Mouse (Mus musculus) erythroblast, embryonic 14.5 days (primary cell): Measurements from ENCODE around the gene Aurkaip1. TPM values are rescaled to one million over a fixed set of nuclear protein-coding genes. Genes with fewer than 3 reads are reported as not detected.
A peak's percentile ranks its signal among the peaks of the same experiment; 100 is the strongest.

Experiments used
- H3K27me3 ChIP-seq: 2 replicates; pipeline ENCODE4 v1.6.1; 2012; ENCODE audit warnings: inconsistent platforms; ENCODE audit not compliant: control insufficient read depth
- H3K36me3 ChIP-seq: 2 replicates; pipeline ENCODE4 v1.6.1; 2012; ENCODE audit warnings: mild to moderate bottlenecking, inconsistent platforms; ENCODE audit not compliant: control insufficient read depth
- H3K4me1 ChIP-seq: 2 replicates; pipeline ENCODE4 v1.6.1; 2012; ENCODE audit warnings: inconsistent platforms; ENCODE audit not compliant: control insufficient read depth
- H3K4me3 ChIP-seq: replicated peaks from 2 replicates; pipeline ENCODE3; 2012; ENCODE audit warnings: moderate library complexity, mild to moderate bottlenecking, inconsistent platforms
- H3K9me3 ChIP-seq: 2 replicates; pipeline ENCODE4 v1.6.1; 2012; ENCODE audit warnings: low read length, inconsistent platforms, mixed read lengths; ENCODE audit not compliant: control insufficient read depth
- GATA1 ChIP-seq: IDR thresholded peaks from 2 replicates; pipeline ENCODE4 v1.6.1; 2012; ENCODE audit warnings: low read length, inconsistent platforms, mixed read lengths
- TAL1 ChIP-seq: IDR thresholded peaks from 3 replicates; pipeline ENCODE4 v1.6.1; 2012; ENCODE audit warnings: low read length, inconsistent platforms, mixed read lengths
- polyA plus RNA-seq: library from polyadenylated mRNA; stranded (reverse); fragments of >175 nt; gene quantifications from 2 replicates; pipeline ENCODE4 v1.2.3, GENCODE M21; 2012

The Aurkaip1 gene
- polyA plus RNA-seq, 1 experiment: 40.5 TPM

DNA sequence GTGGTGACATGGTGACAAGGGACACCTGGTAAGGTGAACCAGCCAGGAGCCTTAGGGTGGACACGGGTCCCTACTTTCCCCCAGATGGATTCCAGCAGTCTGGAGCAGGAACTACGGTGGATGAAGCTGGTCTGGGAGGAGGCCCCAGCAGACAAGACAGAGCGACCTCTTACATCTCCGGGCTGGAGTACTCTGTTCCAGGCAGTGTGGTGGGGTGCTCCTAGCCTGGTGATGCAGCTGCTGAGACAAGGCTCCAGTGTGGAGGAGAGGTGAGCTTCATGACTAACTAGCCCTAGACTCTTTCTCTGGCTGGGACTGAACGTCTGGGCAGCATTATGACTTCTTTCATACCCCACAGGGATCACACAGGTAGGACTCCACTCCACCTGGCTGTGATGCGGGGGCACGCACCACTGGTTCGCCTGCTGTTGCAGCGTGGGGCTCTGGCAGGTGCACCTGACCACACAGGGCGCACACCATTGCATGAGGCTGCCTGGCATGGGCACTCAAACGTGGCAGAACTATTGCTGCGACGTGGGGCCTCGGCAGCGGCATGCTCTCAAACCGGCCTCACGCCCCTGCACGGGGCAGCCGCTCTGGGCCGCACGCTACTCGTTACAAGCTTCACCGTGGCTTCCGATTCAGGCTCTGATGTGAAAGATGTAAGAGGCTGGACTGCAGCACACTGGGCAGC lies 39.7 kb upstream of the Aurkaip1 start:
- no peak for TF ChIP-seq TAL1
- TF ChIP-seq GATA1: no peak
- Histone ChIP-seq H3K27me3 (peaks cover 24% of the 10 kb centered on the region), H3K4me1 (peaks cover 31% of the 10 kb centered on the region)

DNA sequence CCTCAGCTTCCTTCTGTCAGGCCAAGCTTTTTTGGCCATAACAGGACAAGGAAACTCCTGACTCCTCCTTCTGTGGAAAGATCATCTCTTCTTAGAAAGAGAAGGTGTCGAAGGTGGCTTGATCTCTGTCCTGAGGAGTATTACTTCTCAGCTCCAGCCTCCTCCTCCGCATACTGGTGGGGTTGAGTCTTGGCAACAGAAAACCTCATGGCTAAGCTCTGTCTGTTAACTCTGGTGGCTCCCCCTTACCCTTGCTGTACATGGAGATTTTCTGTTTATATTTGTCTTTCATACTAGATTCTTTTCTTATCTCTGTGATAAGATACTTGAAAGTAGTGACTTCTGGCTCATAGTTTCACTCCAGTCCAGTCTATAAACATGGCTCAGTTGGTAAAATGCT lies 37.3 kb upstream of the Aurkaip1 start:
- H3K9me3 ChIP-seq: no peaks in the 10 kb centered on the region; the same call in 1 of the 2 replicates
- H3K4me1 ChIP-seq: peaks cover 21% of the 10 kb centered on the region
- TF ChIP-seq GATA1 (no peak), TAL1 (no peak)
- H3K27me3 ChIP-seq: peaks cover 38% of the 10 kb centered on the region
- H3K4me3 ChIP-seq: no peak overlapping the region
- no peaks in the 10 kb centered on the region for H3K36me3 ChIP-seq

More for the DNA sequence above, 39.7 kb upstream of the Aurkaip1 start:
- Histone ChIP-seq H3K36me3 (no peaks in the 10 kb centered on the region), H3K9me3 (no peaks in the 10 kb centered on the region; the same call in 1 of the 2 replicates), H3K4me3 (no peak overlapping the region)

DNA sequence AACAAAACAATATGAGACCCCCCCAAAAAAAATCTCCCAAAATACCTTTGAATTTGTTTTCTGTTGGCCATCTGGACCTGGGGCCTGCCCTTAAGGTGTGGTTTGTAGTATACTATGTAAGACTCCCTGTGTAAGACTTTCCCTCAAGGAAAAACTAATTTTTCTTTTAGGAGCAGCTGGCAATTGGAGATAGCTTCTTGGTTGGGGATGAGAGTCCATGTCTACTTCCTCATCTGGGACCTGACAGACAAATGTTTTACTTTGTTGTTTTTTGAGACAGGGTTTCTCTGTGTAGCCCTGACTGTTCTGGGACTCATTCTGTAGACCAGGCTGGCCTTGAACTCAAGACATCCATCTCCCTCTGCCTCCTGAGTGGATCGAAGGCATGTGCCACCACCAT lies 29.0 kb upstream of the Aurkaip1 start:
- TF ChIP-seq GATA1 (no peak), TAL1 (no peak)
- Histone ChIP-seq H3K27me3 (peaks cover 15% of the 10 kb centered on the region), H3K36me3 (peaks cover 27% of the 10 kb centered on the region), H3K4me3 (no peak overlapping the region), H3K9me3 (no peaks in the 10 kb centered on the region), H3K4me1 (peaks cover 34% of the 10 kb centered on the region)

DNA sequence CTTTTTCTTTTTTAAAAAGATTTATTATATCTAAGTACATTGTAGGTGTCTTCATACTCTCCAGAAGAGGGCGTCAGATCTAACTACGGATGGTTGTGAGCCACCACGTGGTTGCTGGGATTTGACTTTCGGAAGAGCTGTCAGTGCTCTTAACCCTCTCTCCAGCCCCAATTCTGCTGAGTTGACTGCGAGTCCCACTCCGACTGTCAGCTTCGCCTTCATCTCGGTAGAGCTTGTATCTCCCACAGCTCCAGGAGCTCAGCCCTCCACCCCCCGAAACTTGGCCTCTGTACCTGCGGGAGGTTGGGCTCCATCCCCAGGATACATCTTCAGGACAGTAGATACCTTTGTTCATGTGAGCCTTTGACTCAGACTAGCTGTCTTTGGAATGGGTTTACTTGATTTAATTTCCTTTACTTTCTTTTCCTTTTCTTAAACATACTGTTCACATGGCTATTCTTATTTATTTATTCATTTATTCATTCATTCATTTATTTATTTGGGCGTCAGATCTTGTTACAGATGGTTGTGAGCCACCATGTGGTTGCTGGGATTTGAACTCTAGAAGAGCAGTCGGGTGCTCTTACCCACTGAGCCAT lies 28.2 kb upstream of the Aurkaip1 start, which contains the start of gene Mrpl20:
TSS of gene Mrpl20 (plus strand) at position 138 of the 599 bp plus-strand sequence.
- Histone ChIP-seq H3K27me3 (peaks cover 13% of the 10 kb centered on the region), H3K36me3 (peaks cover 33% of the 10 kb centered on the region), H3K4me1 (peaks cover 34% of the 10 kb centered on the region), H3K4me3 (peak within 1 kb of the TSS; percentile 73), H3K9me3 (no peaks in the 10 kb centered on the region)
- TF ChIP-seq TAL1 (no peak), GATA1 (no peak)

DNA sequence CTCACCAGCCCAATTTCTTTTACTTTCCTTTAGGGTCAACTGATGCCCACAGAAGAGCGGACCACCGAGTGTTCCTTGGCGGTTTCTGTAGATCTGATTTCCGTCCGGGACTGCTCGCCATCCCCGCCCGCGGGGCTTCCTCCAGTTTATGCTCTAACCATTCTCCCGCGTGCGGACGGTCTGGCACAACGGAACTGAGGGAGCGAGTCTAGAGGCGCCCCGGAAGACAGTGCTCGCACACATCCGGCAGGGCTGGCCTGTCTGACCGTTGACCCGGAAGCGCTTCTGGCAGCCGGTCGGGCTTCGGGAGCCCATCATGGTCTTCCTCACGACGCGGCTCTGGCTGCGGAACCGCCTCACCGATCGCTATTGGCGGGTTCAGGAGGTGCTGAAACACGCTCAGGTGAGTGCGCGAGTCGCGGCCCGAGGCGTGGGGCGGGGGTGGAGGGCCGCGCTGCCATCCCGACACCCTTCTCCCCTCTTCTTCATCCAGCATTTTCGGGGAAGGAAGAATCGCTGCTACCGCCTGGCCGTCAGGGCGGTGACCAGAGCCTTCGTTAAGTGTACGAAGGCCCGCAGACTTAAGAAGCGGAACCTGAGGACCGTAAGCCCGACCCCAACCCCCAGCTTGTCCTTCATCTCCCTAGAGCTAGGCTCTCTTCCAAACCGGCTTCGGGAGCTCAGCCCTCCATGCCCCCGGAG lies 27.6 kb upstream of the Aurkaip1 start:
- H3K9me3 ChIP-seq: no peaks in the 10 kb centered on the region
- H3K4me3 ChIP-seq: peak overlapping the region; percentile 73
- H3K4me1 ChIP-seq: peaks cover 34% of the 10 kb centered on the region
- TF ChIP-seq GATA1 (no peak), TAL1 (no peak)
- H3K36me3 ChIP-seq: peaks cover 40% of the 10 kb centered on the region
- peaks cover 9% of the 10 kb centered on the region for H3K27me3 ChIP-seq

DNA sequence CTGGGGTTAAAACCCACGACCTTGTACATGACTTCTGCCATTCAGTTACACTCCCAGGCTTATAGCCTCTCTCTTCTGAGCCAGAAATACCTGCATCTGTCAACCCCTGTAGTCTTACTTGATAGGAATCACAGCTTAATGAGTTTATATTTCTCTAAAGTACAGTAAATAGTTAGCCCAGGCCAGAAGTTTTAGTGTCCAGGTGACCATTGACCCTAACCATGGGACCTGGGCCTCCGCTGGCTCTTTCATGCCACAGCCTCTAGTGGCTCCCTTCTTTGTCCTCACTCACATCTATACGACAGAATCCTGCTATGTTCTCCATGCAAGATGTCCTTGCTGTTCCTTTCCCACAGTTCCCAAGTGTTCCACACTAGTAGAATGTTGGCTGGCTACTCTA lies 23.2 kb upstream of the Aurkaip1 start:
- Histone ChIP-seq H3K9me3 (no peaks in the 10 kb centered on the region), H3K4me3 (no peak overlapping the region), H3K36me3 (peaks cover 69% of the 10 kb centered on the region), H3K27me3 (no peaks in the 10 kb centered on the region), H3K4me1 (peaks cover 38% of the 10 kb centered on the region)
- TF ChIP-seq GATA1 (no peak), TAL1 (no peak)

DNA sequence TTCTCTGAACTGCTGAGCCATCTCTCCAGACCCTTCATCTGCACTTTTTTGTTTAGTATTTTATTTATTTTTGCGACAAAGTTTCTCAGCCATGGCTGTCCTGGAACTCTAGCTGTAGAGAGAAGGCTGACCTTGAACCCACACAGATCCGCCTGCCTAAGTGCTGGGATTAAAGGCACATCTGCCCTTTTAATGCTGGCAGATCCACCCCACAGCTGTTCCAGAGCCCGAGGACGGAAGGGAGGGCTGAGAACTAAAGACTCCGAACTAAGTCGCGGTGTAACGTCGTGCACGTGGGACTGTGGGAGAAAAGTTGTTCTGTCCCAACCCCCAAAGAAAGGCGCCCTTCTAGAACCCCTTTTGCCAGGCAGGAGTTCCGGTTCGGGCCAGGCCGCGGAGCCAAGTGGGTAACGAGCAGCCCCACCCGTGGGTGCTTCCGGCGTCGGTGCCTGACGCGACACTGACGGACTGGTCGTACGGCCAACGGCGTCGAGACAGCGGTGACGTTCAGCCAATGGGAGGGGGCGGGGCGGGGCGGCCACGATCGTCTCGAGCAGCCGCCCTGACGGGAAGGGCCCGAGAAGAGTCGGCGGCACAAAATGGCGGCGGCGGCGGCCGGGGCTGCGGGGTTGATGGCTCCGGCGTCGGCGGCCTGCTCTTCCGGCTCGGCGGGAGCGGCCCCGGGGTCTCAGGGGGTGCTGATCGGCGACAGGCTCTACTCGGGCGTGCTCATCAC lies 19.0 kb upstream of the Aurkaip1 start, which contains the start of gene Ccnl2:
TSS of gene Ccnl2 (plus strand) at position 561 of the 736 bp plus-strand sequence.
- Histone ChIP-seq H3K9me3 (no peaks in the 10 kb centered on the region), H3K4me3 (peak within 1 kb of the TSS; percentile 89), H3K4me1 (peaks cover 35% of the 10 kb centered on the region), H3K27me3 (no peaks in the 10 kb centered on the region), H3K36me3 (peaks cover 82% of the 10 kb centered on the region)
- TF ChIP-seq TAL1 (no peak), GATA1 (no peak)

DNA sequence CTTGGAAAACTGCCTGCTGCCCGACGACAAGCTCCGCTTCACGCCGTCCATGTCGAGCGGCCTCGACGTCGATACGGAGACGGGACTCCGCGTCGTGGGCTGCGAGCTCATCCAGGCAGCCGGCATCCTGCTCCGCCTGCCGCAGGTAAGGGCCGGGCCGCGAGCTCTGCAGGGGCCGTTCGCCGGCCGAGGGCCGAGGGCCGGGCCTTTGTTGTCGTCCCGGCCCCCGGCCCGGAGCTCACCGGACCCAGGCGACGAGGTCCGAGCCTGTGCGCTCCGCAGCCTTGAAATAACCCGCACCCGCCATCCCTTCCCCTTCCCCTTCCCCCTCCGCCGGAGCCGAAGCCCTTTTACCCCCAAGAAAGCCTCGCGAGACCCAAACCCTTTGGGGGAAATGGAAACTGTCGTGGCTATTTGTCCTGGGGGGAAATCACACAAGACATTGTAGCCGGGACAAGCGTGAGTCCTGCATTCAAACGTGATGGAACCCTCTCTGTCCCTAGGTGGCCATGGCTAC lies 18.3 kb upstream of the Aurkaip1 start:
- Histone ChIP-seq H3K27me3 (no peaks in the 10 kb centered on the region), H3K4me3 (peak overlapping the region; percentile 89), H3K9me3 (no peaks in the 10 kb centered on the region), H3K36me3 (peaks cover 82% of the 10 kb centered on the region), H3K4me1 (peaks cover 35% of the 10 kb centered on the region)
- TF ChIP-seq TAL1 (no peak), GATA1 (no peak)
